Mouse (Mus musculus) E14TG2a.4 (cell line): ENCODE measurements at regions not wholly inside any gene's neighbourhood (a gene's known extent, or its start where the extent isn't known, plus 50 kb on each side); places are given as distances from the start of the nearest gene placed in this dataset.
A peak's percentile ranks its signal among the peaks of the same experiment; 100 is the strongest.

ENCODE experiments used
- H3K27me3 ChIP-seq: 2 replicates; pipeline ENCODE4 v1.6.1; 2014; ENCODE audit warnings: low read length, control low read depth; ENCODE audit not compliant: insufficient read depth
- H3K36me3 ChIP-seq: 2 replicates; pipeline ENCODE4 v1.6.1; 2014; ENCODE audit warnings: low read length, control low read depth; ENCODE audit not compliant: insufficient read depth
- H3K4me1 ChIP-seq: replicated peaks from 2 replicates; pipeline ENCODE4 v1.6.1; 2014; ENCODE audit warnings: low read depth, low read length, control low read depth
- H3K4me3 ChIP-seq: replicated peaks from 2 replicates; pipeline ENCODE4 v1.5.1; 2014; ENCODE audit warnings: mild to moderate bottlenecking, low read length
- H3K9me3 ChIP-seq: 2 replicates; pipeline ENCODE4 v1.6.1; 2014; ENCODE audit warnings: low read length, control low read depth
- CTCF ChIP-seq: conservative IDR thresholded peaks from 2 replicates; pipeline ENCODE4 v1.5.1; 2014; ENCODE audit warnings: low read length
- NANOG ChIP-seq: IDR thresholded peaks from 2 replicates; pipeline ENCODE4 v1.6.1; 2014; ENCODE audit warnings: borderline replicate concordance, low read length, mixed read lengths
- POU5F1 ChIP-seq: IDR thresholded peaks from 2 replicates; pipeline ENCODE4 v1.6.1; 2014; ENCODE audit warnings: low read length, borderline replicate concordance

GRCm38 (mm10) chr2:98844267-98844666, 177.2 kb upstream of the Gm10800 start:
- no peaks in the 10 kb centered on the region for H3K36me3 ChIP-seq
- peaks cover 13% of the 10 kb centered on the region for H3K4me1 ChIP-seq
- TF ChIP-seq NANOG = peak; percentile 77
- TF ChIP-seq CTCF = peak; percentile 14; the same call in 1 of the 2 replicates
- no peak for TF ChIP-seq POU5F1
- H3K4me3 ChIP-seq = no peak overlapping the region
- H3K27me3 ChIP-seq = no peaks in the 10 kb centered on the region
- no peaks in the 10 kb centered on the region for H3K9me3 ChIP-seq
